Comparison of ENCODE assay signal across 29 mouse cellular contexts in genomic region chrX:9462671-9463070, GRCm38 (mm10). TPM values are rescaled to one million over a fixed set of nuclear protein-coding genes. Genes with fewer than 3 reads are reported as not detected.
A peak's percentile ranks its signal among the peaks of the same experiment; 100 is the strongest.
DNase-seq lines count a peak whose midpoint lies in the region; ATAC-seq and TF ChIP-seq lines count a peak whose summit lies in the region.
"Had no signal": no experiment of that assay in that cellular context is flagged by ENCODE, and none has a peak within 500 bp of the region (broad histone marks: within the 10 kb centered on the region; RNA-seq: fewer than 3 reads in every experiment).

No protein-coding gene starts in this region.

- no peaks in the 10 kb centered on the region for H3K27me3 ChIP-seq in lung, postnatal 0 days (replicated peaks; ENCODE audit: insufficient read depth, low read length)
- H3K27me3 ChIP-seq in heart, embryonic 10.5 days (ENCODE audit: insufficient read depth, poor library complexity, severe bottlenecking) = no peaks in the 10 kb centered on the region
- H3K27me3 ChIP-seq: CH12.LX; embryonic facial prominence, embryonic 13.5 days; forebrain, embryonic 13.5 days; hindbrain, embryonic 13.5 days had no signal

- ATAC-seq in lung, postnatal 0 days = no peak
- peak; percentile 71 for ATAC-seq in common myeloid progenitor, adult 5-6 weeks (replicated peaks; ENCODE audit: low read depth, poor library complexity, severe bottlenecking)
- peak; percentile 74 for ATAC-seq in megakaryocyte, adult 5-6 weeks (ENCODE audit: poor library complexity, severe bottlenecking)
- ATAC-seq: forebrain, embryonic 13.5 days; forebrain, embryonic 16.5 days; hindbrain, embryonic 16.5 days; Patski had no signal

- H3K27ac ChIP-seq in lung, postnatal 0 days (ENCODE audit: low read length) = no peak overlapping the region
- H3K27ac ChIP-seq in heart, embryonic 10.5 days = no peak overlapping the region
- H3K27ac ChIP-seq: embryonic facial prominence, embryonic 10.5 days; embryonic facial prominence, embryonic 13.5 days; forebrain, embryonic 13.5 days; gastrocnemius, adult 2 months; heart, adult 2 months; hindbrain, embryonic 13.5 days had no signal

- H3K4me2 ChIP-seq in lung, postnatal 0 days (replicated peaks; ENCODE audit: low read depth, low read length) = no peak overlapping the region
- H3K4me2 ChIP-seq: embryonic facial prominence, embryonic 13.5 days; forebrain, embryonic 13.5 days; heart, embryonic 11.5 days; hindbrain, embryonic 13.5 days had no signal

- peak; percentile 15 for DNase-seq in lung, postnatal 25 days (ENCODE audit: low spot score)
- no peak for DNase-seq in lung, postnatal 0 days (ENCODE audit: low spot score)
- DNase-seq in heart, embryonic 10.5 days (ENCODE audit: low spot score) = no peak
- no peak for DNase-seq in heart, adult 18-20 months
- no peak for DNase-seq in urinary bladder, postnatal 4 days (ENCODE audit: low spot score in 2 of 2)
- DNase-seq: adrenal gland, postnatal 10 days; adrenal gland, postnatal 36 days; B cell, adult 2 months; cerebellum, adult 11 months; cerebellum, adult 2 months; cerebellum, adult 9-11 months; cerebellum, postnatal 25 days; embryo, embryonic 11 days; gastrocnemius, adult 2 months; gastrocnemius, postnatal 14 days; heart, adult 2 months had no signal

- 77% methylated on average over 3 of the region's 3 CpGs for WGBS in lung, postnatal 0 days
- 66% methylated on average over 3 of the region's 3 CpGs for WGBS in heart, embryonic 10.5 days

- no peak overlapping the region for H3K4me3 ChIP-seq in lung, postnatal 0 days (ENCODE audit: low read depth, low read length)
- H3K4me3 ChIP-seq in heart, embryonic 10.5 days = no peak overlapping the region
- H3K4me3 ChIP-seq: embryonic facial prominence, embryonic 10.5 days; embryonic facial prominence, embryonic 13.5 days; erythroblast, embryonic 14.5 days; forebrain, embryonic 13.5 days; gastrocnemius, adult 2 months; heart, adult 2 months; hindbrain, embryonic 13.5 days had no signal

- H3K4me1 ChIP-seq in lung, postnatal 0 days (ENCODE audit: insufficient read depth, low read depth, low read length) = no peaks in the 10 kb centered on the region
- no peaks in the 10 kb centered on the region for H3K4me1 ChIP-seq in heart, embryonic 10.5 days
- H3K4me1 ChIP-seq: embryonic facial prominence, embryonic 10.5 days; embryonic facial prominence, embryonic 13.5 days; forebrain, embryonic 13.5 days; hindbrain, embryonic 13.5 days had no signal

- H3K36me3 ChIP-seq in lung, postnatal 0 days (ENCODE audit: insufficient read depth, low read length) = no peaks in the 10 kb centered on the region
- H3K36me3 ChIP-seq in heart, embryonic 10.5 days = no peaks in the 10 kb centered on the region
- H3K36me3 ChIP-seq: embryonic facial prominence, embryonic 10.5 days; embryonic facial prominence, embryonic 13.5 days; G1E; hindbrain, embryonic 13.5 days had no signal

- no peaks in the 10 kb centered on the region for H3K9me3 ChIP-seq in lung, postnatal 0 days (ENCODE audit: low read length)
- no peaks in the 10 kb centered on the region for H3K9me3 ChIP-seq in heart, embryonic 10.5 days
- H3K9me3 ChIP-seq: embryonic facial prominence, embryonic 10.5 days; embryonic facial prominence, embryonic 13.5 days; forebrain, embryonic 13.5 days; G1E; hindbrain, embryonic 13.5 days had no signal

- no peak for TF ChIP-seq CTCF in lung, postnatal 0 days (IDR thresholded peaks at IDR 0.05)

- TF ChIP-seq EP300 in lung, postnatal 0 days (IDR thresholded peaks at IDR 0.05) = no peak

- H3K9ac ChIP-seq in lung, postnatal 0 days (replicated peaks; ENCODE audit: low read depth) = no peak overlapping the region
- H3K9ac ChIP-seq: embryonic facial prominence, embryonic 13.5 days; forebrain, embryonic 13.5 days; hindbrain, embryonic 13.5 days had no signal

RNA-seq across cellular contexts. Expression of gene Cybb, which starts 24.9 kb away (rescaled TPM):
- 13.3 and 16.0 TPM in 2 replicates for polyA plus RNA-seq in lung, postnatal 0 days (2015; fragmentation: Nextera tagmentation; extraction: Ambion mirVana)
- 9.0 and 11.8 TPM in 2 replicates for total RNA-seq in common myeloid progenitor, adult 5-6 weeks (2017)
- total RNA-seq in megakaryocyte, adult 5-6 weeks (2015) = 890 and 891 TPM in 2 replicates
- 1,069 and 1,126 TPM in 2 replicates for total RNA-seq in megakaryocyte, adult 5-6 weeks (2017)
- polyA plus RNA-seq in heart, embryonic 10.5 days (2016; fragmentation: Nextera tagmentation; extraction: Ambion mirVana) = 0.21 and 0.23 TPM in 2 replicates
- total RNA-seq in heart, adult 18-20 months (2021) = 10 to 100 TPM in 1 of 2 experiments, 1 to 10 TPM in 1; 5.4 to 11.8 TPM
- polyA plus RNA-seq: erythroblast, embryonic 14.5 days; Patski had no signal

Comparison
In these comparisons a context has a peak if more than half of its experiments do, and no peak if none do; other contexts are left out.
1. RNA of gene Cybb, which starts 24.9 kb away (total RNA-seq): 890 to 1,126 TPM in megakaryocyte, adult 5-6 weeks; 5.4 to 11.8 TPM in heart, adult 18-20 months and 9.0 to 11.8 TPM in common myeloid progenitor, adult 5-6 weeks; every median in the first group is over 10 times any median in the second.